Mouse (Mus musculus): Measurements from ENCODE around the gene Rnf145.

- TF ChIP-seq GATA1 (IDR thresholded peaks at IDR 0.05; ENCODE audit: low read length) = no peak
- TF ChIP-seq TAL1 (IDR thresholded peaks at IDR 0.05; ENCODE audit: low read length) = no peak
Measured at GRCm38 (mm10) chr11:44531617-44532016, 12.9 kb downstream of the Rnf145 start.
